Mouse (Mus musculus) cerebellum, postnatal 36 days (tissue): ENCODE data around the gene Btg4.

Experiments
- DNase-seq, 2 experiments: peaks; one replicate each; pipeline ENCODE4 v3.0.0; 2021 to 2022; ENCODE audit warnings: mixed read lengths in 2 of 2

The Btg4 gene

GRCm38 (mm10) chr9:51060601-51061000 is at the start of gene Btg4:
TSS of gene Btg4 (plus strand) at chr9:51060901.
- no peak for DNase-seq

GRCm38 (mm10) chr9:51013644-51014043 is 47.1 kb upstream of the Btg4 start:
- DNase-seq: no peak

DNA sequence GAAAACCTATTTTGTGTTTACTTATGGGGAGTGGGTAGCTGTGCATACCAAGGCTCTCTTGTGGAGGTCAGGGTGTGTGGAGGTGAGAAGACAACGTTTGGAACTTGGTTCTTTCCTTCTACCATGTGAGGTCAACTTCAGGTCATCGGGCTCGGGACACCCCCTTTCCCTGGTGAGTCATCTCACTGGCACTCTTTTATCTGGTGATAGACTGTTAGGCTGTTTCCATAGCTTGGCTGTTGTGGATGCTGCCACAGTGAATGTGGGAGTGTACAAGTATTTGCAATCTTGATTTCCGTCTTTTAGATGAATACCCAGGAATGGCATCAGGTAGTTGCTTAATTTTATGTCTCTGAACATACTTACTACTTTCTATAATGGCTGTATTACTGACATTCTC is 45.0 kb upstream of the Btg4 start:
- DNase-seq: no peak

DNA sequence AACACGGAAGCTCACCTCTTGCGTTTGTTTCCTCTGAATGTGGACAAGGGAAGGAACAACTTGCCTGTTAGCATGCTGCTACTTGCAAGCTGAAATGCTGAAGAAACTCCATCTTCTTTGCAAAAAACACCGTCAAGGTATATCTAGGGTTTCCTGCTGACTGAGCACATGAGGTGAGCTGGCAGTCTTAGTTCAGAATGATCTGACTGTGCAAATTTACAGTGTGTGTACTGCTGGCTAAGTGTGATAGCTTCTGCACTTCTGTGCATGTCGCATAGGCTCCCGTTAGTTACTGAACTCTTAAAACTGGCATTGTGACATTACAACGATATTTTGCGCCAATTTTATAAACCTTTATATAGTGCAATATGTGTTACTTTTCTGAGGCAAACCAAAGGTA is 41.0 kb upstream of the Btg4 start:
- DNase-seq: no peak

DNA sequence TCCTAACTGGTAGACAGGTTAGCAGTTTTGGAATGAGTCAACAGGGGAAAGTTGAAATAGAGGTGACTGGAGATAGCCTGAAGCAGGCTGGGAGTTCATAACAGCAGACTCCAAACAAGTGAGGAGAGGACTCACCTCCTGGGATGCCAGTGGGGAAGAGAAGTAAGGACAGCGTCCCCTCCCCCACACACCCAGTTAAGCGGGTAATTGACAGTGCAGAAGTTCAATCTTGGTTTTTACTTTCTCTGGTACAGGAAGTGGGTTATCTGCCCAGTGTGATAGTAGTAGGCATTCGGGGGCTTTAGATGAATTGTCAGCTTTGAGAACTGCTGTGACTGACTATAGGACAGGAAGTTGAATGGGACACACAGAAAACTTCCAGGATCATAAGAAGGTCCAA is 40.4 kb upstream of the Btg4 start:
- DNase-seq: no peak

GRCm38 (mm10) chr9:51021123-51021795 is 39.4 kb upstream of the Btg4 start:
- DNase-seq: no peak

DNA sequence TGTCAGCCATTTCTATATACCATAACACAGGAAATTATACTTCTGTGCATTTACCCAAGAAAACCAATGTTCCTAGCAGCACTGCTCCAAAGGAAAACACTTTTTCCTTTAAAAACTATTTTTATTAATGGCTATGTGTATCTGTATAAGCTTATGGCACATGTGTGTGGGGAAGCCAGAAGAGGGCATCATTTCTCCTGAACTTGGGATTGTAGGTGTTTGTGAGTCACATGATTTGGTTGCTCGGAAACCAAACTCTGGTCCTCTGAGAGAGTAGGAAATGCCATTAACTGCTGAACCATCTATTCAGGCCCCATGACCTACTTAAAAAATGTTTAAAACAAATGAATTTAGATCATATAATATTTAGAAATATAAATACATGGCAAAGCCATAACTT is 33.7 kb upstream of the Btg4 start:
- no peak for DNase-seq

GRCm38 (mm10) chr9:51030147-51030546 is 30.6 kb upstream of the Btg4 start:
- DNase-seq: no peak

DNA sequence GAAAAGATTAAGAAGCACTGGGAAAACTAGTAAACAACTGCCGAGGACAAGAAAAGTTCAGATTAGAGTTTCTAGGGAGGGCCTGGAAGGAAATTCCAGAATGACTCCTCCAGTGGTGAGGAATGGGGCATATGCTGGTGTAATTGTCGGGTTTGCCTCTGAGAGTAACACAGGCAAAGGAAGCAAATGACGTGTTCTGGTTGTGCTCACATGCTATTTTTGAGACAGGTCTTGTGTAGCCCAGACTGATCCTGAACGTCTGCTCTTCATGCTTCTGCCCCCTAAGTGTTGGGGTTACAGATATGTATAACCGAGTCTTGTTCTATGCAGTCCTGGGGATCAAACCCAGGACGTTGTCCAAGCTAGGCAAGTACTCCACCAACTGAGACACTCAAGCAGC is 29.1 kb upstream of the Btg4 start:
- DNase-seq: no peak

- no peak for DNase-seq
Measured at GRCm38 (mm10) chr9:51032291-51032690, 28.4 kb upstream of the Btg4 start.

- DNase-seq: no peak
Measured at GRCm38 (mm10) chr9:51032785-51033529, 27.7 kb upstream of the Btg4 start.

DNA sequence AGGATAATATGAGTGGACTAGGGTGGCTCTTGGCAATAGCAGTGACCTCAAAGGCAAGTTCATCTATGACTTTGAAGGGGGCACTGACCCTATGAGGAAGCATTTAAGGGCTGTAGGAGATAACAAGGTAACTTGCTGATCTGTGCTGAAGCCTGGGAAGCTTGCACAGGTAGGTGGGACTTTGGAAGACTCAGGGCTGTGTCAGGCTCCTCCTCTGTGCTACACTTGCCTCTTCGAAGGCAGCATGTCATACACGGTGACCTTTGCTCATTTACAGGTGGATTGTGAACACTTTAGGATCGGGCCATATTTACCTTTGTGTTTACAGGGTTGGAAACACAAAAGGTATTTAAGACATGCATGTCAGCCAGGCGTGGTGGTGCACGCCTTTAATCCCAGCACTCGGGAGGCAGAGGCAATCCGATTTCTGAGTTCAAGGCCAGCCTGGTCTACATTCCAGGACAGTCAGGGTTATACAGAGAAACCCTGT is 19.2 kb upstream of the Btg4 start:
- DNase-seq: no peak

DNA sequence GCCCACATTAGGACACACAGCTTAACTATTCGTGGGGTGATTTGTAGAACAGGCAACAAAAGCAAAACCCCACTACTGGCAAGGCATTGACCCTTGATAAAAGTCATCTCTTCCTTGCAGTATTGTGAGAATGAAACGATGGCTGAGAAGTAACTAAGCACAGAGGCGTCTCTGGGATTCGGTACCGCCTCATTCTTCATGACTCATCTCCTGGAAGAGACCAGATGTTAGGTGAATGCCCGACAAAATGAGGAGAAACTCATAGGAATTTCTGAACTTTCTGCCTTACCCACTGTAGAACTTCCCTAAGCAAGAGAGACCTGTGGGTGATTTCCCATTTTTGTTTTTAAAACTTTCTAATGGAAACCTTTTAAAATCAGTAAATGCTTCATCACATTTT is 18.6 kb upstream of the Btg4 start:
- DNase-seq: no peak

GRCm38 (mm10) chr9:51052180-51052579 is 8.5 kb upstream of the Btg4 start:
- DNase-seq: no peak

- DNase-seq: no peak
Measured at GRCm38 (mm10) chr9:51056360-51057324, 4.1 kb upstream of the Btg4 start.

DNA sequence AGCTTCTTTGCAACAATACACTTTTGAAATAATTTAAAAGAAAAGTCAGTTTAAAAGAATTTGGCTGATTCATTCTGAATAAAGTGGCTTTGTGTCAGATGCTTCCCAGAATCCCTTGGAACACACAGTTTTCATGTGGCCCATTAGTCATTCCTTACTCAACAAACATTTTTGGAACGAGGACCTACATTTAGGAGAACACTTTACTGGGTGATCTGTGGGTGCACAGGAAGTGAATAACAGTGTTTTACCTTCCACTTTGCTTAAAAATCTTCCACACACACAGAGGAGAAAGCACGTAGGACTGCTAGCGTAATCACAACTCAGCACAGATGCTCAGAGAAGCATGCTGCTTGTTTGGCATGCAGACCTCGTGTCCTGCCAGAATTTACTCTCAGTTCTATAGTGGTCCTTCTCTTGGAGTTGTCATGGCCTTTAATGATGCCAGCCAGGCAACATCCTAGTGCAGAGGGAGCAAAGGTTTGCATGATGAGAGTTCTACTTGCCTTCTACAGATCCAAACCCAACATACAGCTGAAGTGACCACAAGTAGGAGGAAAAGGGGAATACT is 1.7 kb upstream of the Btg4 start:
- DNase-seq: no peak

DNA sequence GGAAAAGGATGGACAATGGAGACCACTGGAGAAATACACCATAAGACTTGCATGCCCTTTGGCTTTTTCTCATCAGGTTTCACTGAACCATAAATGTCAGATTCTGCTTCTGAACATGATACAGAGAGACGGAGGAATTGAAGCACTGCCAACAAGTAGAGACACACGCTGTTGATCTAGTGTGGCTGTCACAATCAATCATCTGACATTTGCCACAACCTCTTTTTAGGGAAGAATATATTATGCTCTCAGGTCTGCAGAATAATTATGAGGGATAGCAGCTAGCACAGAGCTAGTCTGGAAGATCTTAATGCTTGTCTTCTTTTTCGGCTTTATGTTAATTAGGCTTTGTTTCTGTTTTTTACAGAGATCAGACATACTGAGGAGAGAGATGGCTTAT is 7.5 kb downstream of the Btg4 start:
- DNase-seq: no peak

GRCm38 (mm10) chr9:51070801-51071200 is 10.1 kb downstream of the Btg4 start:
- no peak for DNase-seq

GRCm38 (mm10) chr9:51075780-51076179 is 15.1 kb downstream of the Btg4 start:
- DNase-seq: peak; percentile 67 to 70

DNA sequence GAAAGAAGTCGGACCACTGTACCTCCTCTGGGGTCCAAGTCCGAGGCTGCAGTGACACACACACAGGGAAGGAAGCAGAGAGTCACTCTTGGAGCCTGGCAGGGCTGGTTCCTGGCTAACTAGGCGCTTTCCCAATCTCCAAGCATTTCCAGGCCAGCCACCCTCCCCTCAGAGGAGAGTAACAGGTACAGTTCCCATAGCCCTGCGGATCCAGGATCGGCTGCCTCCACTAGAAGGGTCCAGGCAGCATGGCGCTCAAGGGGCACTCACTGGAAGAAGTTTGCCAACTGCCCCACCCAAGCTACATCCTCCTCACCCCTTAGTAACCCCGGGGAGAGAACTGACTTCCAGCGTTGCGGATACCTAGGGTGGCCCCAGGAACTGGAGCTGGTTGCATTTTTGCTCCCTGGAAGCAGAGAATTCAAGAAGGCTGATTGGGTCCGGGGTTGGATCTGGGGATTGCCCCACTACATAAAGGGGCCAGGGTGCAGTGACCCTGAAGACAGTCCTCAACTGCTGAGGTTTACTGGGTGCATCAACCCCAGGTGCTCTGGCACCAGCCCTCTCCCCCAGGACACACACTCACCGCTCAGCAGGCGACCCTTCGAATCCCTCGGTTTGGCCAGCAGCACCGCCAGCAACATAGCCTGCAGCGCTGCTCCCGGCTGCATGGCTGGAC is 15.7 kb downstream of the Btg4 start:
- DNase-seq: peak; percentile 36 to 37

- peak; percentile 23 to 35 for DNase-seq
Measured at GRCm38 (mm10) chr9:51076979-51077315, 16.2 kb downstream of the Btg4 start, which contains the start of gene Layn. TSS of gene Layn (minus strand) at chr9:51077094.

- no peak for DNase-seq
Measured at GRCm38 (mm10) chr9:51081614-51082013, 20.9 kb downstream of the Btg4 start.
